In genomic region chr19:6464306-6465071, GRCm38 (mm10) we compare ENCODE assay signal across 8 mouse cellular contexts. TPM values are rescaled to one million over a fixed set of nuclear protein-coding genes. Genes with fewer than 3 reads are reported as not detected.
DNase-seq lines count a peak whose midpoint lies in the region; ATAC-seq and TF ChIP-seq lines count a peak whose summit lies in the region.

No protein-coding gene starts in this region.

- no peak for TF ChIP-seq CTCF in brain, embryonic 14.5 days (IDR thresholded peaks at IDR 0.05; ENCODE audit: borderline replicate concordance, extremely low read depth, insufficient read depth, insufficient read length)

- no peak for DNase-seq in heart, postnatal 36 days
- peak; percentile 59 for DNase-seq in brain, embryonic 14.5 days (ENCODE audit: low read depth)
- DNase-seq in hindbrain, embryonic 14.5 days (ENCODE audit: low spot score) = no peak
- no peak for DNase-seq in urinary bladder, postnatal 10 days (ENCODE audit: low spot score)
- no peak for DNase-seq in heart, adult 9 months (ENCODE audit: low spot score in 2 of 2)

- H3K4me3 ChIP-seq in heart, embryonic 14.5 days (ENCODE audit: control insufficient read depth in 1 of 2, insufficient read depth in 1 of 2, low read depth in 1 of 2, low read length in 2 of 2) = no peak overlapping the region
- H3K4me3 ChIP-seq in hindbrain, embryonic 14.5 days (replicated peaks; ENCODE audit: low read length) = no peak overlapping the region
- no peak overlapping the region for H3K4me3 ChIP-seq in midbrain, embryonic 15.5 days

- H3K9ac ChIP-seq in heart, embryonic 14.5 days (ENCODE audit: low read length) = no peak overlapping the region
- 0 out of 2 replicates have a peak overlapping the region, but pooled peaks have one; percentile 18 for H3K9ac ChIP-seq in hindbrain, embryonic 14.5 days
- no peak overlapping the region for H3K9ac ChIP-seq in midbrain, embryonic 15.5 days

- ATAC-seq in heart, embryonic 14.5 days (ENCODE audit: insufficient number of reproducible peaks, insufficient read depth, low FRiP score, low read depth) = 0 out of 2 replicates have a peak, but pooled peaks have one; percentile 20
- peak; percentile 63; the same call in 1 of the 2 replicates for ATAC-seq in hindbrain, embryonic 14.5 days (ENCODE audit: low FRiP score)
- ATAC-seq in midbrain, embryonic 15.5 days (replicated peaks) = peak; percentile 68
- ATAC-seq in inflammation-experienced regulatory T-cells, adult 6 months = no peak

- 47% methylated on average over 10 of the region's 10 CpGs for WGBS in heart, embryonic 14.5 days
- 40% methylated on average over 10 of the region's 10 CpGs for WGBS in hindbrain, embryonic 14.5 days
- 34% methylated on average over 10 of the region's 10 CpGs for whole genome bisulfite sequencing in midbrain, embryonic 15.5 days

- no peak overlapping the region for H3K4me2 ChIP-seq in heart, embryonic 14.5 days (ENCODE audit: low read length)
- H3K4me2 ChIP-seq in hindbrain, embryonic 14.5 days (replicated peaks) = no peak overlapping the region
- H3K4me2 ChIP-seq in midbrain, embryonic 15.5 days = no peak overlapping the region

- intact Hi-C loops in heart, postnatal 36 days (cut with DNase I) = no loop called here

- peaks cover 4% of the 10 kb centered on the region for H3K27me3 ChIP-seq in heart, embryonic 14.5 days (ENCODE audit: control insufficient read depth, insufficient read depth, low read length)
- no peaks in the 10 kb centered on the region for H3K27me3 ChIP-seq in hindbrain, embryonic 14.5 days (ENCODE audit: control insufficient read depth, insufficient read depth, low read length)
- no peaks in the 10 kb centered on the region for H3K27me3 ChIP-seq in midbrain, embryonic 15.5 days (replicated peaks)

- peaks cover 4 to 5% of the 10 kb centered on the region in 2 experiments; a peak in 2 of 4 replicates for H3K4me1 ChIP-seq in heart, embryonic 14.5 days (ENCODE audit: control insufficient read depth in 2 of 2, insufficient read depth in 2 of 2, low read length in 2 of 2)
- peaks cover 24% of the 10 kb centered on the region for H3K4me1 ChIP-seq in hindbrain, embryonic 14.5 days (replicated peaks; ENCODE audit: control insufficient read depth, insufficient read depth, low read length)
- H3K4me1 ChIP-seq in midbrain, embryonic 15.5 days = peaks cover 42% of the 10 kb centered on the region

- no peak for TF ChIP-seq POLR2A in brain, embryonic 14.5 days (IDR thresholded peaks at IDR 0.05; ENCODE audit: borderline replicate concordance, extremely low read depth, insufficient read depth, insufficient read length, poor library complexity, severe bottlenecking)

- no peak overlapping the region for H3K27ac ChIP-seq in heart, embryonic 14.5 days (replicated peaks in 1 of 2; ENCODE audit: control insufficient read depth in 1 of 2, insufficient read depth in 1 of 2, low read depth in 2 of 2, low read length in 2 of 2)
- H3K27ac ChIP-seq in hindbrain, embryonic 14.5 days = peak overlapping the region; percentile 63
- H3K27ac ChIP-seq in midbrain, embryonic 15.5 days = peak overlapping the region; percentile 72

- H3K36me3 ChIP-seq in heart, embryonic 14.5 days (ENCODE audit: control insufficient read depth, insufficient read depth, low read length) = no peaks in the 10 kb centered on the region
- H3K36me3 ChIP-seq in hindbrain, embryonic 14.5 days (replicated peaks; ENCODE audit: control insufficient read depth, insufficient read depth) = peaks cover 5% of the 10 kb centered on the region; the same call in 1 of the 2 replicates
- 0 out of 2 replicates have a peak, but pooled peaks cover 3% of the 10 kb centered on the region for H3K36me3 ChIP-seq in midbrain, embryonic 15.5 days (replicated peaks)

- H3K9me3 ChIP-seq in heart, embryonic 14.5 days (ENCODE audit: control insufficient read depth, low read length) = no peaks in the 10 kb centered on the region
- H3K9me3 ChIP-seq in hindbrain, embryonic 14.5 days (ENCODE audit: control insufficient read depth, low read length) = no peaks in the 10 kb centered on the region
- H3K9me3 ChIP-seq in midbrain, embryonic 15.5 days = no peaks in the 10 kb centered on the region

RNA-seq across cellular contexts. Expression of gene Nrxn2, which starts 46.0 kb away (rescaled TPM):
- polyA plus RNA-seq in heart, embryonic 14.5 days (2014; fragmentation: Nextera tagmentation; extraction: Ambion mirVana) = 0.12 and 0.66 TPM in 2 replicates
- 1 to 10 TPM; 3.9 to 4.5 TPM for total RNA-seq in heart, postnatal 36 days (2021)
- 159 and 311 TPM in 2 replicates for polyA plus RNA-seq in brain, embryonic 14.5 days (2012; rRNA removed)
- 60.6 and 66.4 TPM in 2 replicates for polyA plus RNA-seq in hindbrain, embryonic 14.5 days (2014; fragmentation: Nextera tagmentation; extraction: Ambion mirVana)
- 44.6 and 44.9 TPM in 2 replicates for polyA plus RNA-seq in midbrain, embryonic 15.5 days (2015; fragmentation: Nextera tagmentation; extraction: Ambion mirVana)
- polyA plus RNA-seq in inflammation-experienced regulatory T-cells, adult 6 months (2017; shearing (Covaris generic)) = under 1 TPM in 1 of 3 experiments, not detected in 2; 0.26 TPM

Comparison
In these comparisons a context has a peak if more than half of its experiments do, and no peak if none do; other contexts are left out.
1. H3K27ac ChIP-seq: peak in hindbrain, embryonic 14.5 days (single experiment) and midbrain, embryonic 15.5 days (single experiment); none in heart, embryonic 14.5 days (0 of 2).
2. RNA of gene Nrxn2, which starts 46.0 kb away (polyA plus RNA-seq): 159 to 311 TPM in brain, embryonic 14.5 days, 60.6 to 66.4 TPM in hindbrain, embryonic 14.5 days and 44.6 to 44.9 TPM in midbrain, embryonic 15.5 days; 0.12 to 0.66 TPM in heart, embryonic 14.5 days and 0.26 TPM in inflammation-experienced regulatory T-cells, adult 6 months; every median in the first group is over 10 times any median in the second.